Mouse (Mus musculus): ENCODE data around the gene Clcf1. TPM values are rescaled to one million over a fixed set of nuclear protein-coding genes. Genes with fewer than 3 reads are reported as not detected.

Clcf1 gene
- polyA plus RNA-seq, 1 experiment from 2014 or later, result 6.8 TPM

DNA sequence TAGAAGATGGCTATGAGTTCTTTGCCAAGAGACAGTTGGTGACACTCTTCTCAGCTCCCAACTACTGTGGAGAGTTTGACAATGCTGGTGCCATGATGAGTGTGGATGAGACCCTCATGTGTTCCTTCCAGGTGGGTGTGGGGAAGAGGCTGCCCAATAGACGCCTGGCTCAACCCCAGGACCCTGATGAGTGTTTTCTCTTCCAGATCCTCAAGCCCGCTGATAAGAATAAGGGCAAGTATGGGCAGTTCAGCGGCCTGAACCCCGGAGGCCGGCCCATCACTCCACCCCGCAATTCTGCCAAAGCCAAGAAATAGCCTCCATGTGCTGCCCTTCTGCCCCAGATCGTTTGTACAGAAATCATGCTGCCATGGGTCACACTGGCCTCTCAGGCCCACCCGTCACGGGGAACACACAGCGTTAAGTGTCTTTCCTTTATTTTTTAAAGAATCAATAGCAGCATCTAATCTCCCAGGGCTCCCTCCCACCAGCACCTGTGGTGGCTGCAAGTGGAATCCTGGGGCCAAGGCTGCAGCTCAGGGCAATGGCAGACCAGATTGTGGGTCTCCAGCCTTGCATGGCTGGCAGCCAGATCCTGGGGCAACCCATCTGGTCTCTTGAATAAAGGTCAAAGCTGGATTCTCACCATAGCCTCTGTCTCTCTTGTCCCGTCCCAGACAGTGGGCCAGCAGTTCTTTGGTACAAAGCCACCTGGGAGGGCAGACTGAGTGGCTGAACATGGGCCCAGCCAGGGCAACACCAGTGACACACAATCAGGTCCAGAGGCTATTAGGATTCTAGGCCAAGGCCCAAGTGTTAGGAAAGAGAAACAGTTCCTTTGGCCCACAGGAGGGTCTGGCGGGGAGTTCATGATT lies 19.0 kb upstream of the Clcf1 start:
- Histone ChIP-seq H3K36me3 (peaks cover 67% of the 10 kb centered on the region), H3K9ac (no peak overlapping the region), H3K4me3 (replicated peaks) (no peak overlapping the region), H3K4me1 (peaks cover 70% of the 10 kb centered on the region), H3K27me3 (no peaks in the 10 kb centered on the region), H3K4me2 (0 out of 2 replicates have a peak overlapping the region, but pooled peaks have one; percentile 77), H3K27ac (0 out of 2 replicates have a peak overlapping the region, but pooled peaks have one; percentile 45), H3K9me3 (replicated peaks) (no peaks in the 10 kb centered on the region)
- 76% methylated on average over 12 of the region's 12 CpGs for WGBS
- no peak for ATAC-seq (replicated peaks; ENCODE audit: low FRiP score)

DNA sequence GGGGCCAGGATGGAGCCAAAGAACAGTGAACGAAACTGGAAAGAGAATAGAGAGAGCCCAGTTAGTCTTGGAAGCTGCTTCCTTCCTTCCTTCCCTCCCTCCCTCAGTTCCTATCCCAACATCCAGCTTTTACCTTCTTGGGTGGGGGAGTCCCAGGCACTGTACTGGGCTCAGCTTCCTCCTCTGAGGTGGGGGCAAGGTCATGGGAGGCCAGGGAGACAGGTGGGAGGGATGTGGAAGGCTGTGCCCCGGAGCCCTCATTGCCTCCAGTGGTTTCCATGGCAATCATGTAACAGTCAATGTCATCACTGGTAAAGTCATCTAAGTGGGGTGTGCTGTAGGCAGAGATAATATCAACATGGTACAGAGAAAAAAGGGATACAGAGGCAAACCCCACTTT lies 18.0 kb upstream of the Clcf1 start:
- Histone ChIP-seq H3K4me1 (peaks cover 72% of the 10 kb centered on the region), H3K4me3 (replicated peaks) (no peak overlapping the region), H3K27ac (peak overlapping the region; percentile 45), H3K9me3 (replicated peaks) (no peaks in the 10 kb centered on the region), H3K27me3 (no peaks in the 10 kb centered on the region), H3K4me2 (no peak overlapping the region), H3K9ac (no peak overlapping the region), H3K36me3 (peaks cover 70% of the 10 kb centered on the region)
- no peak for ATAC-seq (replicated peaks; ENCODE audit: low FRiP score)
- WGBS, result 27% methylated on average over 2 of the region's 2 CpGs

DNA sequence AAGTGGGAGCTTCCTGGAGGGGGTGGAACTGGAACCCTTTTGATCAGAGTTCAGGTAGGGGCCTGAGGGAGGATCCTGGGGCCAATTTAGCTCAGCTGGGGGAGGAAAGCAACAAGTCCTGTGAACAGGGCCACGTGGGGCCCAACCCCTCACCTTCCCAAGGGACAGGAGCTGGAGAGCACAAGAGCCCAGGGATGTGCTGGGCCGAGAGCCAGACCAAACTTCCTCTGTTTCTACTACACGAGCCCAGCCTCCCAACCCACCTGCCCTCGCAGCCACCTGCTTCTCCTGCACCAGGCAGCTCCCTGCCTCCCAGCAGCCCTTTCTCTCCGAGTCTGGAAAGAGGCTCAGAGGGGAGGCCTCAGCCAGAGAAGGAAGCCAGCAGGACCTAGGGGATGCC lies 17.5 kb upstream of the Clcf1 start:
- Histone ChIP-seq H3K4me3 (replicated peaks) (no peak overlapping the region), H3K36me3 (peaks cover 70% of the 10 kb centered on the region), H3K27me3 (no peaks in the 10 kb centered on the region), H3K4me1 (peaks cover 67% of the 10 kb centered on the region), H3K9me3 (replicated peaks) (no peaks in the 10 kb centered on the region), H3K9ac (no peak overlapping the region), H3K4me2 (no peak overlapping the region), H3K27ac (peak overlapping the region; percentile 45)
- WGBS, result 6% methylated on average over 5 of the region's 5 CpGs
- no peak for ATAC-seq (replicated peaks; ENCODE audit: low FRiP score)

DNA sequence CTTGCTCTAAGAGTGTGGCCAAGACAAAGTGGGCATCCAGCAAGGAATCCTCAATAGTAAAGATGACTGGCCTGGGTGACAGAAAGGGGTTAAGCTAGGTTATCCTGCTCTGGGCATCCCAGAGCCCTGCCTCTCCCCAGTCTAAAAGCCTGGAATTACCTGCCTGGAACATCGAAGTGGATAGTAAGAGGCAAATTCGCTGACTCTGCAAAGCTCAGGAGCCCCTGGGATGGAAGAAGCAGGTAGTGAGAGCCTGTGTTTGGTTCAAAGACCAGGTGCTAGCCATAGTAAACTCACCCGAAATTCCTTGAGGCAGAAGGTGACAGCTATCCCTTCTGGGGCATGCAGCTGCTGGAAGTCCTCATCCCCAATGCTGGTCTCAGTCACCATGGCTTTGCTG lies 16.9 kb upstream of the Clcf1 start:
- Histone ChIP-seq H3K4me3 (replicated peaks) (no peak overlapping the region), H3K9me3 (replicated peaks) (no peaks in the 10 kb centered on the region), H3K4me2 (no peak overlapping the region), H3K27me3 (no peaks in the 10 kb centered on the region), H3K27ac (0 out of 2 replicates have a peak overlapping the region, but pooled peaks have one; percentile 45), H3K9ac (no peak overlapping the region; the same call in 1 of the 2 replicates), H3K36me3 (peaks cover 70% of the 10 kb centered on the region), H3K4me1 (peaks cover 72% of the 10 kb centered on the region)
- 63% methylated on average over 3 of the region's 3 CpGs for WGBS
- no peak for ATAC-seq (replicated peaks; ENCODE audit: low FRiP score)

DNA sequence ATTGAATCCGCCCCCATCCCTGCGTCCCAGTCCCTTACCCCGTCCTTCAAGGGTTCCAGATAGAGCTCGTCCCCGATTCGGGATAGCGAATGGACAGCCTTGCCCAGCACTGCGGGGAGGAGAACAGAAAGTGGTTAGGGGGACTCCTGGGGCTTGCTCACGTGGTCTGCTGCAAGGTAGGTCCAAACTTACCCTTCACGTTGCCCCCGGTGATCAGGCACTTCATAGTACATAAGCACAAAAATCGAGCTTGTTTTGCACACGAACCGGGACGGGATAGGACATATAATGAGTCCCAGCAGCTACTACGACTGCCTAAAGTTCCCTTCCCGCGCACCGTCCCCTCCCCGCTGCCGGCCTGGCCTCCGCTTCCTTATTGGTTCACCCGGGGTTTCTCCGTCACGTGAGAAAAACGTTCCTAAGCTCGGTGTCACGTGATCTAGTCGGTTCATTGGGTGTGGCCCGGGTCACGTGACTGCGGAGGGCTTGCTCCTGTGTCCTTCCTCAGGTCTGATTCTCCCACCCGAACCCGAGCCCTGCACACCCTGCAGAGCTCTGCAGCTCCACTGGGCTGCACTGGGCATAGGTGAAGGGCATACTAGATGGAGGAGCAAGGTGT lies 12.6 kb upstream of the Clcf1 start, which contains the start of gene Rad9a:
Gene Rad9a (minus strand): TSS at position 372 of the 619 bp plus-strand sequence.
- H3K9me3 ChIP-seq (replicated peaks), result no peaks in the 10 kb centered on the region
- H3K36me3 ChIP-seq, result peaks cover 37% of the 10 kb centered on the region
- peak; percentile 81 for ATAC-seq (replicated peaks; ENCODE audit: low FRiP score)
- H3K27ac ChIP-seq, result peak within 1 kb of the TSS; percentile 84
- 0% methylated on average over 34 of the region's 34 CpGs for WGBS
- peaks cover 44% of the 10 kb centered on the region for H3K4me1 ChIP-seq
- peak within 1 kb of the TSS; percentile 92 for H3K4me2 ChIP-seq
- peaks cover 5% of the 10 kb centered on the region; the same call in 1 of the 2 replicates for H3K27me3 ChIP-seq
- peak within 1 kb of the TSS; percentile 75 for H3K9ac ChIP-seq
- H3K4me3 ChIP-seq (replicated peaks), result peak within 1 kb of the TSS; percentile 76

DNA sequence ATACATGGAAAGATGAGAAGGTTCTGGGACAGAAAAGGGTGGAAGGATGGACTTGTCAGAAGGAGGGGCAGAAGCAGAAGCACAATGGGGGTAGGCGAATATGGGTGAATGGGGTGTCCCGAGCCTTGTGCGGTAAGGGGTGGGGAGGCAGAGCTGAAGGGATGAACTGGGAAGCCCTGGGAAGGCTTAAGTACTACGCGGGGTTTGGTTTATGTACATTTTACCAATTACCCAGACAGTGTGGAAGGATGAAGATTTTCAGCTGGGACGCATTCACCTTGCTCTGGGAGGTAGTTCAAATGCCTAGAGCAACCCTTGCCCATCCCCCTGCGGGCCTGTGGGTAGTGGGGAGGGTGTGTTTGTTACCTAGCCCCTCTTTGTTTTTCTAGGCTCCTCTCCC lies 11.9 kb upstream of the Clcf1 start:
- ATAC-seq (replicated peaks; ENCODE audit: low FRiP score), result no peak
- Histone ChIP-seq H3K4me3 (replicated peaks) (peak overlapping the region; percentile 76), H3K27me3 (peaks cover 5% of the 10 kb centered on the region; the same call in 1 of the 2 replicates), H3K9ac (peak overlapping the region; percentile 75), H3K4me2 (peak overlapping the region; percentile 92), H3K36me3 (peaks cover 30% of the 10 kb centered on the region), H3K4me1 (peaks cover 37% of the 10 kb centered on the region), H3K27ac (peak overlapping the region; percentile 49; the same call in 1 of the 2 replicates), H3K9me3 (replicated peaks) (no peaks in the 10 kb centered on the region)
- WGBS, result 21% methylated on average over 7 of the region's 7 CpGs

DNA sequence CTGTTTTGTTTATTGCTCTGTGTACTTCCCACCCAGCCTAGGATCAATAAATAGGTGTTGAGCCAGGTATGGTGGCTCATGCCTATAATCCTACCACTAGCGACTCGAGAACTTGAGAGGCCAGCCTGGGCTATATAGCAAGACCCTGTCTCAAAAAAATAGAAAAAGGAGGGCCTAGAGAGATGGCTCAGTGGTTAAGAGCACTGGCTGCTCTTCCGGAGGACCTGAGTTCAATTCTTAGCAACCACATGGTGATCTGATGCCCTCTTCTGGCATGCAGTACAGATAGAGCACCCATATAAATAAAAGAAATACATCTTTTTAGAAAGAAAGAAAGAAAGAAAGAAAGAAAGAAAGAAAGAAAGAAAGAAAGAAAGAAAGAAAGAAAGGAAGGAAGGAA lies 10.9 kb upstream of the Clcf1 start:
- H3K4me3 ChIP-seq (replicated peaks), result no peak overlapping the region
- no peak for ATAC-seq (replicated peaks; ENCODE audit: low FRiP score)
- H3K27ac ChIP-seq, result no peak overlapping the region
- no peaks in the 10 kb centered on the region for H3K9me3 ChIP-seq (replicated peaks)
- peaks cover 20% of the 10 kb centered on the region for H3K36me3 ChIP-seq
- H3K9ac ChIP-seq, result no peak overlapping the region
- no peak overlapping the region for H3K4me2 ChIP-seq
- peaks cover 29% of the 10 kb centered on the region for H3K4me1 ChIP-seq
- 63% methylated on average over 3 of the region's 3 CpGs for WGBS
- H3K27me3 ChIP-seq, result peaks cover 5% of the 10 kb centered on the region; the same call in 1 of the 2 replicates

DNA sequence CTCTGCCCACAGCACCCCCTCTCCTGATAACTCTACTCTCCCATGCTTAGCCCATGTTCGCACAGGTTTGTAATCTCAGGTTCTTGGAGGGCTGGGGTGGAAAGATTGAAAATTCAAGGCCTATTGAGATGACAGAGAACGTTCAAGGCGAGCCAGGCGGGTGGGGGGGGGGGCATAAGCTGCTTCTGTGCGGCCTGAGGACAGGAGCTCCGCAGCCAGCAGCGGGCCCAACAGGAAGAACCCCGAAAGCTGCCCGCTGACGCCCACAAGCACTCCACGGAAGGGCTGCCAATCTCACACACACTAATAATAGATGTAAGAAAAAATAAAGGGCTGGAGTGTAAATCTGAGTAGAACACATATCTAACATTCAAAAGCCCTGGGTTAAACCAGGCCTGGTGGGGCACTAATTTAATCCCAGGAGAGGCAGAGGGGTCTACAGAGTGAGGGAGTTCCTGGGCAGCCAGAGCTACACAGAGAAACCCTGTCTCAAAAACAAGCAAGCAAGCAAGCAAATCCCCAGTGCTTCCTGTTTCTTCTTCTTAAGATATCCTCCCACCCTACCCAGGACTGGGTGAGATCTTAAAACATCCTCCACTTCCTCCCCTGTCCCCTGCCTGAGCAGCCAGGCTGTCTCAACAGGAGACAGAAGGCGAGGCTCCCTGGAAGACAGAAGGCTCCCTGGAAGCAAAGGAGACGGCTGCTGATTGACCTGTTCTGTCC lies 10.3 kb upstream of the Clcf1 start:
- H3K27ac ChIP-seq, result peak overlapping the region; percentile 15; the same call in 1 of the 2 replicates
- H3K4me2 ChIP-seq, result no peak overlapping the region
- H3K9me3 ChIP-seq (replicated peaks), result no peaks in the 10 kb centered on the region
- no peak overlapping the region for H3K9ac ChIP-seq
- peaks cover 5% of the 10 kb centered on the region; the same call in 1 of the 2 replicates for H3K27me3 ChIP-seq
- WGBS, result 65% methylated on average over 13 of the region's 13 CpGs
- no peak for ATAC-seq (replicated peaks; ENCODE audit: low FRiP score)
- peaks cover 29% of the 10 kb centered on the region for H3K4me1 ChIP-seq
- no peak overlapping the region for H3K4me3 ChIP-seq (replicated peaks)
- peaks cover 14% of the 10 kb centered on the region for H3K36me3 ChIP-seq

DNA sequence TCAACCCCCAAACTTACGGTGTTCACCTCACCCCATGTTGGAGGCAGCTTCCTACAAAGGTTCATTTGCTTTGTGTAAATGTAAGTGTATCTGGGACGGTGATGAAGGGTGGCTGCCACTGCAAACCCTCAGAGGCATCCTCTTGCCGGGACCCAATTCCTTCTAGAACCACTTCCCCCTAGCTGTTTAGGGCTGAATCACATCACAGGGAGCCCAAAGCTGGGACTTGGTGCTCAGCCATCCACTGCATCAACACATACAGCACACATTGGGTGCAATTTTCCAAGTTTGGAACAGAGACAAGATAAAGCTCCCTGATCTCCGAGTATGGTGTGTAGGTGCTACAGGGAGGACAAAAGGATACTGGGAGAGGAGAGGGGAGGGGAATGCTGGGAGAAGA lies 9.1 kb upstream of the Clcf1 start:
- peaks cover 25% of the 10 kb centered on the region for H3K4me1 ChIP-seq
- no peak for ATAC-seq (replicated peaks; ENCODE audit: low FRiP score)
- H3K4me3 ChIP-seq (replicated peaks), result no peak overlapping the region
- H3K27me3 ChIP-seq, result peaks cover 5% of the 10 kb centered on the region; the same call in 1 of the 2 replicates
- peaks cover 3% of the 10 kb centered on the region for H3K36me3 ChIP-seq
- no peak overlapping the region for H3K9ac ChIP-seq
- H3K9me3 ChIP-seq (replicated peaks), result no peaks in the 10 kb centered on the region
- WGBS, result 70% methylated on average over 4 of the region's 4 CpGs
- H3K4me2 ChIP-seq, result no peak overlapping the region
- no peak overlapping the region for H3K27ac ChIP-seq

DNA sequence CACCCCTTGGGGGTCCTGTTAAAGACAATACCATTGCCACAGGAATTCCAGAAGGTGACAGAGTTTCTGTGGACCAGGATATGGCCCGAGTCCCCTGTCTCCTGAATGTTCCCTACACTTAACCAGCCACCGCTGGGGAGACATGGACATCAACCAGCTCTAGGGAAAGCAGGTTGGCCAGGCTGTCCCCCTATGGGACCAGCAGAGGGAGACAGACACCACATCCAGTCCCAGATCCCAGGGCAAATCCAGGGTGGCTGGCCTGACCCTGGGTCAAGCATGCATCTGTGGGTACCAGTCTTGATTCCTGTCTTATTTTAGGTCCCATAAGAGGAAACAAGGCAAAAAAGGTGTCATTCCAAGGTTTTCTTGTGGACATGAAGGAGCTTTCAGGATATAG lies 7.1 kb upstream of the Clcf1 start:
- WGBS, result 0% methylated on average over 2 of the region's 2 CpGs
- Histone ChIP-seq H3K9ac (no peak overlapping the region), H3K4me1 (peaks cover 23% of the 10 kb centered on the region), H3K27ac (no peak overlapping the region), H3K27me3 (peaks cover 10% of the 10 kb centered on the region), H3K36me3 (no peaks in the 10 kb centered on the region), H3K4me3 (replicated peaks) (no peak overlapping the region), H3K9me3 (replicated peaks) (no peaks in the 10 kb centered on the region), H3K4me2 (no peak overlapping the region)
- ATAC-seq (replicated peaks; ENCODE audit: low FRiP score), result peak; percentile 67; the same call in 1 of the 2 replicates

DNA sequence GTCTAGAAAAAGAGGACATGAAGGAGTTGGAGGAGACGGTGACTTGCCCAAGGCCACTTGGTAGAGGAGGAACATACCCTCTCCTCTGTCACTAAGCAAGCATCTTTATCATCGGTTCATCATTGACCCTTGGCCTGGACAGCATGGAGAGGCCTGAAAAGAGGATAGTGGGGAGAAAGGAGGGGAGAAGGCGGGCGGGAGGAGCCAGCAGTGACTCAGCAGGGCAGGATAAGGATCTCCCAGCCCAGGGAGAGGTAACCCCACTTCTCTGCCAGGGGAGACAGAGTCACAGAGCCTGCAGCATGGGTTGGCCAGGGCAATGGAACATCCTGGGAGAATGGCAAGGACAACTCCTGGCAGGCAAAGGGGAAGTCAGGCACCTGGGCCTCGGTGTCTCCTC lies 5.5 kb upstream of the Clcf1 start:
- Histone ChIP-seq H3K4me3 (replicated peaks) (no peak overlapping the region), H3K36me3 (no peaks in the 10 kb centered on the region), H3K4me2 (no peak overlapping the region), H3K9ac (no peak overlapping the region), H3K27ac (no peak overlapping the region), H3K27me3 (peaks cover 10% of the 10 kb centered on the region), H3K4me1 (peaks cover 28% of the 10 kb centered on the region), H3K9me3 (replicated peaks) (no peaks in the 10 kb centered on the region)
- 76% methylated on average over 5 of the region's 5 CpGs for WGBS
- no peak for ATAC-seq (replicated peaks; ENCODE audit: low FRiP score)

Data from kidney, embryonic 15.5 days (tissue).